Mouse (Mus musculus) cerebellum, postnatal 25 days (tissue): ENCODE results near the gene Gm11172.

Source experiments
- DNase-seq, 2 experiments: peaks; one replicate each; pipeline ENCODE4 v3.0.0; 2021; ENCODE audit warnings: mixed read lengths in 2 of 2

Gene Gm11172

DNA sequence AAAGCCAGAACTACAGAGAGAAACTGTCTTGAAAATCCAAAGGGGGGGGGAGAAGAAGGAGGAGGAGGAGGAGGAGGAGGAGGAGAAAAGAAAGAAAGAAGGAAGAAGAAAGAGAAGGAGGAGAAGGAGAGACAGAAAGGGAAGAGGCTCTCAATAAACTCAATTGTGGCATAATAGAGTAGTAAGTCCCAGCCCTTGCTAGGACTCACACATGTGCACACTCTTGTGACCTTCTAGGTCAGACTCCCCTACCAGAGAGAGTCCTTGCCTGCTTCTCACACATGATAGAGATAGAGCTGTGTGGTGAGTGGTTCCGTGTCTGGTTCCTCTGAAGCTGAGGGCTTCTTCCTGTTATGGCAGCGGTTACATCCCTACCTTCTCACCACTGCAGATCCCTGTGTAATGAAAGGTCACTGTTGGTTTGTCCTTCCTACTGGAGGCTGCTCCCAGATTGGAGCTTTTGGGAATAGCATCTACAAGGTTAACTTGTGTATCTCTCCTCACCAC is at the start of gene Gm11172:
Gene Gm11172, plus strand, starts transcription at position 51 of the 507 bp plus-strand sequence.
- DNase-seq = no peak

DNA sequence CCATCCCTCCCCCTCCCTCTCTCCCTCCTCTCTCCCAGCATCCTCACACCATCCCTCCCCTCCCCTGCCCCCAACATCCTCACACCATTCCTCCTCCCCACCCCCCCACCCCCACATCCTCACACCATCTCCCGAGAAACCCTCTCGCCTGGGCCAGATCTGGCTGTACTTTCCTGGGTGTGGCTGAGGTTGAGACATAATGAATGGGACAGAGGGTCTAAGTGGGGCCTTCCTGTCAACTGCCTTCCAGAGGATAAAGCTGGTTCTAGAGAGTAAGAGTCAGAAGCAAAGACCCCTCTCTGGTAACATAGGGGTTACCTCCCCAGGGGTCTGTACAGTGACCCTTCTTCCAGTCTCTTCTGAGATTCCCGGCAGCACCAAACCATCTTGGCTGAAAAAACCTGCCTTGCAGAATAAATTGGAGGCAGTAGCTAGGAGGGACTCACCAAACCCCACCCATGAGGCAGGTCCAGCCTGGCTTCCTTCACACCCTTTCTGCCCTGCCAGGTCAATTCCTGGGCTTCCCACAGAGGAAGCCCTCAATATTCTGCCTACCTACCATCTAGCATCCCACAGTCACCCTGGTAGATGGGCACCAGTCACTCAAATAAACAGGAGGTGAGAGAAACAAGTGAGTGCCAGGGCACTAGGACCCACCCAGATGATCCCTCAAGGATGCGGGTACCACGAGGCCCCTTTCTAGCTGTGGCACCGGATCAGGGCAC is 49.0 kb upstream of the Gm11172 start:
- DNase-seq = no peak

DNA sequence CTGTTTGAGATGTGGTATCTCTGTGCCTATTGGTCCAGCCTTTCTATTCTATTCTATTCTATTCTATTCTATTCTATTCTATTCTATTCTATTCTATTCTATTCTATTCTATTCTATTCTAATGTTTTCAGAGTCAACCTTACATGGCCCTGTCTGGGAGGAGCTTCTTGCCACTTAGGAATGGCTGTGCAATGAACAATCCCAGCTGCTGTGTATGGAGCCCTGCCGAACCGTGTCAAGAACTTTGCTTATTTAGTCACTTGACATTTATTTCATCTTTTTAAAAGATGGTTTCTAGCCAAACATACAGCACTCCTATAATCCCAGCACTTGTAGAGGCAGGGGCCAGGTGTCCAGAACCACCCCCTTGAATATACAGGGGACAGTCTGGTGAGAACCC is 48.4 kb upstream of the Gm11172 start:
- no peak for DNase-seq

DNA sequence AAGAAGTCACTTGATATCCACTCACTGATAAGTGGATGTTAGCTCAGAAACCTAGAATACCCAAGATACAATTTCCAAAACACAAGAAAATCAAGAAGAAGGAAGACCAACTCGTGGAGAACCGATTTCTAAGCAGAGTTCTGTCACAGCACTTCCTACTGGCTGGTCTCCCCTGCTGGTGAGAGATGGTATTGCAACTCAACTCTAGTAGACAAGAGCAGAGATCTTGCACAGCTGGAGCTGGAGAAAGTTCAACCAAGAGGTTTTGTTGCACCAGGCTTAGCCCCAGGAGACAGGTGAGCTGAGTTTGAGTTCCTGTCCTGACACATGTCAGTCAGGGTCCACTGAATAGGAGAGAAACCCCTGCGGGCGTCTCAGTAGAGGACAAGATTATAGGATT is 45.6 kb upstream of the Gm11172 start:
- peak; percentile 59 to 82 for DNase-seq

DNA sequence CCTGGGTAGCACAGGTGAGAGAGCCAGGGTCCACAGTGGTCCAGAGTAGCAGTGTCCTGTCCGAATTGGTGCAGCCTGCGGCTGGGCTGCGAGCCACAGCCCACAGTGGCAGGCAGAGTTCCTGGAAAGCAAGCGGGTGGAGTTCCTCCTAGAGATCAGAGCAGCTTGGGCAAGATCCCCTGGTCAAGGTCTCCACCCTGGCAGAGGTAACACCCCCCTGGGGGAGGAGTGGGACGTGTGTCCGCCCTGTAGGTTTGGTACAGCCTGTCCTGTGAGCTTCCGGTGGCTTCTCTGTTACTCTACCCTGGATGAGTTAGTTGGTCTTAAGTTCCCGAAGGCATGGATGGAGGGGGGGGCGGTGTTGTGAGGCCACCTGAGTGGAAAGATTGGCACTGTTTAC is 43.9 kb upstream of the Gm11172 start:
- DNase-seq = no peak

DNA sequence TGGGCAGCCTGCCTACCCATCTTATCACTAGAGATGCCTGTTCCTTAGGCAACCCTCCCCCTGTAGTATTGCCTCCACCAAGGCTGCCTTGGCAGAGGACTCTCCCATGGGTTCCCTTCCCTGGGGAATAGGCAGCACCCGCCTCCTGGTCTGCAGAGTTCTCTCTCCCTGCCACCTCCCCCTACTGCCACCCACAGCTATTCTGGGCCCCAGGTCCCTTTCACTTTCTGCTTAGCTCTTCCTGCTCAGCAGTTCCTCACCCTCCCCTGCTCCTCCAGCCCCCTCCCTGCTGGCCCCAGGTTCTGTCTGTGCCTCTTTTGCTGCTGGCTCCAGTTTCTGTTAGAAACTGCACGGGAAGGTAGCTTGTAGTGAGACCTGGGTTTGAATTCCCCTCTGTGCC is 43.1 kb upstream of the Gm11172 start:
- no peak for DNase-seq

DNA sequence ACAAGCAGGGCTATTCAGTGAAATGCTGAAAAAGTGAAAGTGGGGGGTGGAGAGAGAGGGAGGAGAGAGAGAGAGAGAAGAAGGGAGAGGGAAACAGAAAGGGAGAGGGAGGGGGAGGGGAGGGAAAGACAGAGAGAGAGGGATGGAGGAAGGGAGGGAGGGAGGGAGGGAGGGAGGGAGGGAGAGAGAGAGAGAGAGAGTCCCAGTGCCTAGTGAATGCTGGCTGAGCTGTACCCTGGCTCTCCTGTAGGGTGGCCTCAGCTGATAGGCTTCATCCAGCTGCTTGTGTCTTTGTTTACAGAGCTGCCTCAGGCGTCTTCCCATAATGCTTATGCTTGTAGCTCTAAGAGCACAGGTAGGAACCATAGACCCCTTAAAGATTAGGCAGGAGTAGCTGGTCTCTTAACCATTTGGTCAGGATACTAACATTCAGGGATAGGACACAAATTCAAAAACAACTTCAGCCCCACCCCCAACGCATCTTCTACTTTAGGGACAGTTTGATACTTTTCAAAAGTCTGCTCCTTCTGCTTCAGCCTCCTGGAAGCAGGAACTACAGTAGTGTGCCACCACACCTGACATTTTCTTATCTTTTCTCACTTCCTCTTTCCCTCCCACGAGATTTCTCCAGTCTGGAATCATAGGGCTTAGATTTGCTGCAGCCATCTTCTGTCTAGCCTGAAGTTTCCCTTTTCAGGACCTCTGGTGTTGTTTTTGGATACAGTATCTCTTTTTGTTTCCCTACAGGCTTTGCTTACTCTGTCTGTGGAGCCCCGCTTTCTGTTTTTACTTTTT is 42.0 kb upstream of the Gm11172 start:
- DNase-seq = no peak

DNA sequence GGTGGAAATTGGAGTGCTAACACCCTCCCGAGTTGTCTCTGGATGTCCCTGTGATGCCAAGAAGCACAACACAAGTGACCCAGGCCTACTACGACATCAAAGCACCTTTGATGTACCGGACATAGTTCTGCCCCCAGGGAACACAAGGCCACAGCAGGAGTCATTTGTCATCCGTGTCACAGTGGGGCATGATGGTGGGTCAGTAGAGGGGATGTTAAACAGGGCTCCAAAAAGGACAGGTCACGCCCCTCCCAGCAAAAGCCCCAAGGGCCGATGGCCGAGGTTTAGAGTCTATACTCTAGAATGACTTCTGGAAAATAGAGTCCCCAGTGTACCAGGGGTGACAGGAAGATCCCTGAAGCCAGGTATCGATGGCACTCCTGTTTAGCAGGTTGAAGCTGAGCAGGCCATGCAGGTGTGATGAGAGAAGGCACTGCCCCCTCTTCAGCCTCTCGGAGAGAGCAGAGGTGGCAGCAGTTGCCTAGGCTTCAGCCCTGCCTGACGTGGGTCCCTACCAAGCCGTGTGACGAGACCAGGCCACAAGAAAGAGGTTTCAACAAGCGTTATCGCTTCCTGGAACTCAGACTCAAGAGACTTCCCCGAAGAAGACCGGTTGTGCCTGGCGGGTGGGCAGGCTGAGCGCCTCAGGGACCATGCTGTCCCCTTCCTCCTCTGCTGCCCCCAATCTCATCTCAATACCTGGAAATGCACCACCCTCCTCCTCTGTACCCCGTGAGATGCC is 40.8 kb upstream of the Gm11172 start:
- no peak for DNase-seq

DNA sequence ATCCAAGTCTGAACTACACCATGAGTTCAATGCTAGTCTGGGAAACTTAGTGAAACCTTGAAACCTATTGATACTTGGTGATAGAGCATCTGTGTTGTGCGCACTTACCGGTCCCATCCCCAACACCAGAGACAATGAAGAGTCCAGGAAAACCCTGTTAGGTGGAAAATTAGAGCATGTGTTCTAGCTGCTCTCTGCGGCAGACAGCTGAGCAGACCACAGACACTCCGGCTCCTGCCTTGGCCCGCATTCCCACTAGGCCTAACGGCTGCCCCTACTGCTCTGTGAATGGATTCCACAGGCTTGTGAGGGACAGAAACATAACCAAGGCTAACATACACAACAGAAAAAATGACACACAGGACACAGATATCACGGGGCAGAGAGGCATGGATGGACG is 39.2 kb upstream of the Gm11172 start:
- no peak for DNase-seq

DNA sequence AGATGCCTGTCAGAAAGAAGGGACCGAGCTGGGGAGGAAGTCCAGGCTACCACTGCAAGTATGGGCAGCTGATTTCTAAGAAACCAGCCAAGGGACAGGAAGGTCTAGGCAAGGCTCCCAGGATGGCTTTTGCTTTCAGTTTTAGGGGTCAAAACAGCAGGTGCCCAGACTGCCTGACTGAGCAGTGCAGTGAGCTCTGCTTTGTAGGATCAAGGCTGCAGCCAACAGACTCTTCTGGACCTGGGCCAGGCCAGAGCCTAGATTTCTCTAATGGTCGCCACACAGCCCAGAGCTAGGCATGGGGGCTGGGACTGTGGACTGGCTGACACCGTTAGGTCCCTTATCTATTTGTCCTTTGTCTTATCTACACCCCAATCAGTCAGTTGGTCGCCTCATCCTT is 38.0 kb upstream of the Gm11172 start:
- no peak for DNase-seq

DNA sequence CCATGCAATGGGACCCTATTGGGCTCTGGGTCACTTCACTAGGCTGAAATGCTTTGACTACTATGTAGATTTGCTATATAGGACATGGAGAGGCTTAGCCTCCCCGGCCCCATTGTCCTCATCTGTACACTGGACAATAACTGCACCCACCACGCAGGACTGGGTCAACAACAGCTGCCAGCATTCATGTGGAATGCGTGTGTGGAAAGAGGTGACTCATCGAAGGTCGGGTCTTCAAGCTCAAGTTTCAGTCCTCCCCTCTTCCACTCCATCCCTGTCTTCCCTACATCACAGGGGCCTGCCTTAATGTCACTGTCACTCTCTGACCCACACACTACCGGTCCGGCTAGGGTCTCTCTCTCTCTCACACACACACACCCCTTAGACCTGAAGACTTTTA is 36.4 kb upstream of the Gm11172 start:
- DNase-seq = no peak

DNA sequence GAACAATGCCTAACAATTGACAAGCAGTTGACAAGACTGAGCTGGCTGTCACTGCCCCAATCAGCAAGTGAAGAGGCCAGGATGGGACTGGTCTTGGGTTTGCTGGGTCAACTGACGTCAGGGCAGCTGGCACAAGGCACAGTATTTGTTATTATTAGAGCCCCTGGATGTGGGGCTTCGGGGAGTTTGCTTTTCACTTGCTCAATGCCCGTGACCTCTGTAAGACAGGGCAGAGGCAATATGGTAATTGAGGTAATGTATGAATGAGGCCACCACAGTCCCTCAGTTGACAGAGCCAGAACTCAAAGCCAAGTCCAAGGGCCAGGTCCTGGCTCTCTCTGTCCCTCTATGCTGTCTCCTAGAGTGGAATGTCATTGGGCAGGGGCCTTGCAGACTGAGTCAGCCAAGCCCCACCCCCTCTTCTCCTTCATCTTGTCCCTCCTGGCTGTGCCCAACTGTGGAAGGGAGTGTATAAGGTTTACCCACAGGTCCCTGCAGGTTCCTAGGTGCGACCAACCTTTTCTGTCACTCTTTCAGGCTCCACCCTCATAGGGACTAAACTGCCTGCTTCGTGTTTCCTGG is 35.0 kb upstream of the Gm11172 start:
- no peak for DNase-seq

DNA sequence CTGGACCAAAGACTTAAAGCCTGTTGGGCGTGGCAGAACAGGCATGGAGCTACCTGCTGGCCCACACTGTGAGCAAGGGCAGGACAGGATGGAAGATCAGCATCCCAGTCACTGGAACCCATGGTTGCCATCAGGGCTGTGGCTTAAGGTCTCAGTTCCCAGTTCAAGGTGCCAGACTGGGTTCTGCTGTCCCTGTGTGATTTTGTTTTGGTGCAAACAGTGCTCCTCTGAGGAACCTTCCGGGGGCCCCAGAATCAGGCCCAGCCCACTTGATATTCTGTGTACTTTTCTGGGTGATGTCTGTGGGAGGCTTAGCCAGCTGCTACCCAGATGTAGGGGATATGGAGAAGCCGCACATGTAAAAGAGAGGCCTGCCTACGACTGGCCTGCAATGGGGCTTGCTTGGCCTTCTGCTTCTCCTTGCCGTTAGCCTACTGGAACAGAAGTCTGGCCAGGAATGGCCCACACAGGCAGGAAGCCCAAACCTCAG is 32.0 kb upstream of the Gm11172 start:
- DNase-seq = no peak

DNA sequence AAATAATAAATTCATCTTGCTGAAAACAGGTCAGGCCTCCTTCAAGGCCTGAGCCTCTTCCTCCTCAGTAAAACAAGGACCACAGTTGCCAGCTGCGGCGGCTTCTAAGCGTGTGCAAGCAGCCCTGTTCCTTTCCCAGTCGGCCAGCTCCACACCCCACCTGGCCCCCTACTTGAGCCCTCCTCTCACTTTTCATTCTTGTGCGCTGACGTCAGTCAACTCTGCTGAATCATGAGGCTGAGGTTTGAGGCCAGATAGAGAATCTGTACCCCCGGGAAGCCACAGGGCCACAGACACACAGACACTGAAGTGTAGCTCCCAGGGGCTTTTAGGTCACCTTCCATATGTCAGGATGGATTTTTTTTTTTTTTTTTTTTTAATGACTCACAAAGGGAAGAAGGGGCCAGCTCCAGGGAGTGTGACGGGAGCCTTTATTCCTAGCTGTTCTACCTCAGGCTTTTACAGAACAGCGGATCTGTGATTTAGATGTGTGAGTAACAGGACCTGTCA is 30.8 kb upstream of the Gm11172 start:
- DNase-seq = no peak

DNA sequence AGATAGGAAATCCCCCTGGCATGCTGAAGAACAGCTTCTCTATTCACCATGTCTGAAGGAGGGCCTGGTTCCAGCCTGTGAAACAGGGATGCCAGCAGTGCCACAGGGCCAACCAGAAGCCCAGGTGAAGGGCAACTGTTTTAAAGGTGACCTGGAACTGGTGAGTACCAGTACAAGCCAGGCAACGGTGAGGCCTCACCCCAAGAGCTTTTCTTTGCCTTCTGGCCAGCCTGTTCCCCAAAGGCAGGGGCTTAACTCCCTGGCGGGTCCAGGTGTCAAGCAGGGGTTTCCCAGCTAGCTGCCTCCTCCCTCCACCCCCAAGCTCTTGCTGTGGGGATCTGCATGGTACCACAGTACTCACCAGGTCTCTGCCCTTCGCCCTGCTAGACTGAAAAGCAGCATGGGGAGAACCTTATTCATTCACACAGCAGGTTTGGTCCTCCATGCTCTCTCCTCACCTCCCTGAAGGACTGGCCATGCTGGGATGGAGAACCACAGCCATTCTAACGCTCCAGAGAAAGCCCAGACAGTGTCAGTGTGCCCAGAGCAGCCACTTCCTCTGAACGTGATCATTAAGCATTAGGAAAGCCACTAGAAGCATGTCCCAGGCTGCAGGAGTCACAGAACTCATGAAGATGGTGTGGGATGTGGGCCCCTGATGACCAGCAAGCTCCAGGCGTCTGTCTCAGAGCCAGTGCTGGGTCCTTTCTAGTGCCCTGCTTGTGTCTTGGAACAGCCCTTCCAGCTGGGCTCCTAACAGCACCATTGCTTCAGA is 30.2 kb upstream of the Gm11172 start:
- no peak for DNase-seq

DNA sequence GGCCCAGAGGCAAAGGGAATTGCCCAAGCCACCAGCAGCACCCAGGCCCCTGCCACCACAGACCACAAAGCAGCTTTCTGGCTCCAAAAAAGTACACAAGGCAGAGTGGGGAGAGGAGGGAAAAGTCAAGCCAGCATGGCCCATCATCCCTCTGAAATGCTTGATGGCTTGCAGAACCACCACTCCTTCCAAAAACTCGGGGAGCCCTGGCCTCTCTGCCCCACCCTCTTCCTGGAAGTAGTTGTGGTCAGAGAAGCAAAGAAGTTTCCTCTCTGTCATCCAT is 29.6 kb upstream of the Gm11172 start:
- DNase-seq = no peak

DNA sequence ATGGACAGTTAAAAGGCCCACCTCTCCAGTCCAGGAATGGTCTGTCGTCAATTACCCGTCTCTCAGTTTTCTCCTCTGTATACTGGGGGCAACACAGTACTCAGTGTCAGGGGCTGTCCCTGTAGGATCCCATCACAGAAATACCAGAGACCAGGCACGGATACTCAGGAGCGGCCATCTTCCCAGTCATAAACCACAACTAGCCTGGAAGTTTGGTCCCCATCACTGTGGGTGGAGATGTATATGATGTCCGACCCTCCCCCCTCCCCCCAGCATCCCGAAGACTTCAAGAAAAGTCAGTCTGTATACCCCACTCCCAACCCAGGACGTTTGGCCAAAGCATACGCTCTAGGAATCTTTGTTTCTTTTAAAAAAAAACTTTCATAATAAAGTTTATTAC is 29.3 kb upstream of the Gm11172 start:
- no peak for DNase-seq

DNA sequence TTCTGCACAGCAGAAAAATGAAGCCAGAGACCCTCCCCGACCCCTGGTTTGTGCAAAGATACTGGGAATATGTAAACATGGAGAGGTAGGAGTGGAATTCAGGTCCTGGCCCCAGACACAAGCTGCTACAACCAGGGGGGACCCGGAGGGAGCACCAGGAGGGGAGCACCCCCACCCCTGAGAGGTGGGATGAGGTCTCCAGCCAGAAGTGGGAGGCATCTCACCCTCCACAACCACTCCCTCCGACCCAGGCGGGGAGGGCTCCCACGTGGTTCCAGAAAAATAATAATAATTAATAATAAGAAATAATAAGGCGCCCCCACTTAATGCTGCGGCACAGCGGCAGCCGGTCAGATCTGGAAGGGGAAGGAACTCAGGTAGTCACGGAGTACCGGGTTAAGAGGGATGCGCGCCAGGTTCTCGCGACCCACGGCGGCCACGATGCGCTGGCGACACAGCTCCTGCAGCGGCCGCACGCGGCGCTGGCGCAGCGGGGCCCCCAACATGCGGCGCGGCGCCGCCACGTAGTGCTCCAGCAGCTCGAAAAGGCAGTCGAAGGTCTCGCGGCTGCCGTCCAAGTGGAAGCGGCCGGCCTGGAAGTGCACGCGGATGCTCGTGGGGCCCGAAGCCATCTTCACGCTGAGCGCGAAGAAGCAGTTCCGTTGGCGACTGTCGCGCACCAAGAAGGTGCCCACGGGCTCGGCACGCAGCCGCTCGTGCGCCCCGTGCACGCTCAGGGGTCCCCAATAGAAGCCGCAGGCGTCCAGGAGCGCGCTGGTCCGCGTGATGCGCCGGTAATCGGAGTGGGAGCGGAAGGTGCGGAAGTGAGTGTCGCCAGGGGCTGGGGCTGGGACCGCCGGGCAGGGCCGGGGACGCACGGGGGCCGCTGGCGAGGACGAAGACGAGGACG is 28.6 kb upstream of the Gm11172 start:
- DNase-seq = peak in 1 of 2 experiments; percentile 62

DNA sequence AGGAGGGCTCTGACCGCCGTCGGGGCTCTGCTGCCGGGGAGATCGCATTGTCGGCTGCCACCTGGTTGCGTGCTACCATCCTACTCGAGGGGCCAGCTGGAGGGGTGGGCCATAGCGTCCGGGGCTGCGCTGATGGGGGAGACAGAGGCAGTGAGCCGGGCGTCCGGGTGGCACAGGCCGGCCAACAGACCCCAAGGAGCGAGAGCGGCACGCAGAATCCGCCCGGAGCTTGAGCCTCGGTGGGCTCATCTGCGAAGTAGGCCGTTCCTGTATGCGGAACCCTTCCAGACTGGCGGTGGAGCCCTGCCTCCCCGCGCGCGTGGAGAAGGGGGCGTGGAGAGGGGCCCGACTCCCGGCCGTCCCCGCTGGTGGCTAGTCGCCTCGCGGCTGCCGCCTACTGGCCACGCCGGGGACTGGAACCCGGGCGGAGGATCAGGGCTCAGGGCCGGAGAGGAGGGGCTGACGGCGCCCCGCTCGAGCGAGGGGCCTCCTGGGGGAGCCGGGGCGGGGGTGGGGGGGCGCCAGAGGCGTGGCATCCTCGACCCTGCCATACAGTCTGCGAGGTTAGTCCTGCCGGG is 27.8 kb upstream of the Gm11172 start:
- peak; percentile 91 to 94 for DNase-seq

DNA sequence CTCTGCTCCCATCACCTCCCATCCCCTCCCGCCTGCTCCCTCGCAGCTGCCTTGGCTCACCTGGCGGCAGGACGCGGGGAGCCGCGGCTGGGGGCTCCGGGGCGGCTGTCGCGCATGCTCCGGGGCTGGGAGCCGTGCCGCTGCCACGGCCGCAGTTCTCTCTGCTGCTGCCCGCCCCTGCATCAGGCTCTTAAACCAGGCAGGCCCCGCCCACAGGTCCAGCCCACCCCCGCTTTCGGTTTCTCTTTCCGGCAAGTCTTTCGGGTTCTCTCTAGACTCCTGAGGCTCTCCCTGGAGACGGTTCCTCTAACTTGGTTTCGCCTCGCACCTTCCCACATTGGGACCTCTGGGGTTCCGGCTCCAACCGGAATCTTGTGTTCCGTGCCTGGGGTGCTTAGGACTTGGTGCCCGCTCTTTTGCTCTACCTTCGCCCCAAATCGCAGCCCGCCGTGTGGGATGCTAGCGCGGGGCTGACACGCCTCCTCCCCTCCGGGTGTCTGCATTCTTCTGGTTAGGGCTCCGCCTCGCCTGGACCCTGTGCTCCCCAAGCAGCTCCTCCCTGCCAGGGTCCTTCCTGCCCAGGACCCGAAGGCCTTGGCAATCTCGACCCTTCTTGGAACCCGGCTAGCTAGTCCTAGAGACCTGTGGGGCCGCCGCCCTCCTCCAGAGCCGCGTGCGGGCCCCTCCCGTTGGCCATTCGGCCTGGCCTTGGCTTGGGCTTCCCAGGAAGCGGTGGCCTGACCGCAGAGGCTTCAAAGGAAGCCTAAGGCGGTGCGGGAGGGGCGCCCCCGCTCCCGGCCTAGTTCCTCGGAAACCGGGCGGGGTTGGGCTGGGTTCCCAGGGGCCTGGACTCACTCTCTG is 27.1 kb upstream of the Gm11172 start, which contains the start of gene Socs1:
Gene Socs1, minus strand, starts transcription at position 166 of the 861 bp plus-strand sequence.
- peak; percentile 76 to 84 for DNase-seq
